Mouse (Mus musculus): Measurements from ENCODE around the gene Il27ra. TPM values are rescaled to one million over a fixed set of nuclear protein-coding genes. Genes with fewer than 3 reads are reported as not detected.

Gene Il27ra
- polyA plus RNA-seq, 1 experiment from 2014 or later = 0.27 TPM

MicroRNAs within 50 kb of the gene (microRNA counts, 519-probe panel; counts per million panel counts)
- microRNA mmu-miR-1199 (not detected), microRNA mmu-miR-709 (3,321 counts per million, percentile 42 among the panel's probes with 10 or more counts)

Small RNA genes within 50 kb of the gene (microRNA-seq; reads per million reads assigned to microRNA genes)
- gene Mir1199 (not detected), gene Mir709 (not detected), gene Mir8111 (2.1 reads per million)

Other genes starting within 250 kb of the Il27ra start
- gene Adgrl1, start 142.5 kb downstream of the Il27ra start, polyA plus RNA-seq (2014; fragmentation: Nextera tagmentation; extraction: Ambion mirVana) = 20.7 and 23.0 TPM in 2 replicates
- 0.76 and 0.81 TPM in 2 replicates for gene Gm10644, start 87.4 kb downstream of the Il27ra start, polyA plus RNA-seq (2014; fragmentation: Nextera tagmentation; extraction: Ambion mirVana)
- gene Asf1b, start 87.1 kb downstream of the Il27ra start, polyA plus RNA-seq (2014; fragmentation: Nextera tagmentation; extraction: Ambion mirVana) = 81.8 and 84.1 TPM in 2 replicates
- 145 and 156 TPM in 2 replicates for gene Prkaca, start 69.6 kb downstream of the Il27ra start, polyA plus RNA-seq (2014; fragmentation: Nextera tagmentation; extraction: Ambion mirVana)
- gene Samd1, start 44.9 kb downstream of the Il27ra start, polyA plus RNA-seq (2014; fragmentation: Nextera tagmentation; extraction: Ambion mirVana) = 18.9 and 19.0 TPM in 2 replicates
- 1.2 and 1.5 TPM in 2 replicates for gene 1700067K01Rik, start 41.1 kb downstream of the Il27ra start, polyA plus RNA-seq (2014; fragmentation: Nextera tagmentation; extraction: Ambion mirVana)
- 0.18 and 0.35 TPM in 2 replicates for gene 2210011C24Rik, start 30.4 kb downstream of the Il27ra start, polyA plus RNA-seq (2014; fragmentation: Nextera tagmentation; extraction: Ambion mirVana)
- 1.1 and 2.1 TPM in 2 replicates for gene Palm3, start 21.1 kb downstream of the Il27ra start, polyA plus RNA-seq (2014; fragmentation: Nextera tagmentation; extraction: Ambion mirVana)
- gene Rln3, start 2.4 kb upstream of the Il27ra start, polyA plus RNA-seq (2014; fragmentation: Nextera tagmentation; extraction: Ambion mirVana) = not detected in 2 replicates
- gene Gm10643, start 22.5 kb upstream of the Il27ra start, polyA plus RNA-seq (2014; fragmentation: Nextera tagmentation; extraction: Ambion mirVana) = 1.2 and 1.3 TPM in 2 replicates
- gene Rfx1, start 24.2 kb upstream of the Il27ra start, polyA plus RNA-seq (2014; fragmentation: Nextera tagmentation; extraction: Ambion mirVana) = 11.9 and 12.9 TPM in 2 replicates
- 13.4 and 15.2 TPM in 2 replicates for gene Dcaf15, start 62.2 kb upstream of the Il27ra start, polyA plus RNA-seq (2014; fragmentation: Nextera tagmentation; extraction: Ambion mirVana)
- 0.10 and 0.17 TPM in 2 replicates for gene Podnl1, start 83.4 kb upstream of the Il27ra start, polyA plus RNA-seq (2014; fragmentation: Nextera tagmentation; extraction: Ambion mirVana)
- 15.2 and 15.7 TPM in 2 replicates for gene Cc2d1a, start 105.3 kb upstream of the Il27ra start, polyA plus RNA-seq (2014; fragmentation: Nextera tagmentation; extraction: Ambion mirVana)
- gene 4930432K21Rik, start 105.4 kb upstream of the Il27ra start, polyA plus RNA-seq (2014; fragmentation: Nextera tagmentation; extraction: Ambion mirVana) = 0.61 and 0.89 TPM in 2 replicates
- 4.3 and 4.9 TPM in 2 replicates for gene Nanos3, start 142.6 kb upstream of the Il27ra start, polyA plus RNA-seq (2014; fragmentation: Nextera tagmentation; extraction: Ambion mirVana)
- gene Zswim4, start 194.5 kb upstream of the Il27ra start, polyA plus RNA-seq (2014; fragmentation: Nextera tagmentation; extraction: Ambion mirVana) = 23.9 and 24.5 TPM in 2 replicates
- gene D8Ertd738e, start 207.1 kb upstream of the Il27ra start, polyA plus RNA-seq (2014; fragmentation: Nextera tagmentation; extraction: Ambion mirVana) = 361 and 375 TPM in 2 replicates
- 56.0 and 61.4 TPM in 2 replicates for gene Mri1, start 214.7 kb upstream of the Il27ra start, polyA plus RNA-seq (2014; fragmentation: Nextera tagmentation; extraction: Ambion mirVana)
- 19.9 and 21.6 TPM in 2 replicates for gene Ccdc130, start 227.8 kb upstream of the Il27ra start, polyA plus RNA-seq (2014; fragmentation: Nextera tagmentation; extraction: Ambion mirVana)